Mouse (Mus musculus) ES-Bruce4 (cell line): ENCODE measurements at regions not wholly inside any gene's neighbourhood (a gene's known extent, or its start where the extent isn't known, plus 50 kb on each side); places are given as distances from the start of the nearest gene placed in this dataset.

Experiments used
- CTCF ChIP-seq: IDR thresholded peaks from one replicate; pipeline ENCODE4 v1.8.1; 2011; ENCODE audit warnings: low read depth, low read length
- EP300 ChIP-seq: IDR thresholded peaks from 2 replicates; pipeline ENCODE4 v1.6.1; 2011; ENCODE audit warnings: low read depth, low read length; ENCODE audit not compliant: insufficient read depth
- POLR2A ChIP-seq: IDR thresholded peaks from one replicate; pipeline ENCODE4 v1.8.1; 2011; ENCODE audit warnings: low read length; ENCODE audit not compliant: insufficient read depth

DNA sequence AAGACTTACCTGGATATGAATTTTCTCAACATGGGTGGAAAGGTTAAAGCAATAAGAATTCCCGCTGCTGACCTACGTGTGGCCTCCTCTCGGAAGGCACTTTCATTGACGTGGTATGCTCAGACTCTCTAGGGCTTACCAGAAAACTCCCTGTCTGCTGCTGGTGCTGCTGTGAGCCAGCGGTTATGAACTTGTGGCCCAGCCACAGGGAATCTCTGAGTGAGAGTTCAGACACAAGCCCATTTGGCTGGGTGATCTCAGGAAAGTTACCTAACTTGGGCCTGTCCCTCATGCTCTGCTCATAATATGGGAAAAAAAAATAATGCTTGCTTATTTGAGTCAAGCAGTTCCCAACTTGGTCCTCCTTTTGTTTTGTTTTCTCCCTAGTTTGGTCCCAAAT lies 459.5 kb upstream of the Adamts5 start:
- TF ChIP-seq POLR2A = no peak
- no peak for TF ChIP-seq CTCF
- no peak for TF ChIP-seq EP300
